Mouse (Mus musculus): ENCODE data around the gene Creb3l4. TPM values are rescaled to one million over a fixed set of nuclear protein-coding genes. Genes with fewer than 3 reads are reported as not detected.
"Not testable (repeated sequence)": the region's sequence is repeated elsewhere in the genome, so short reads cannot be mapped to it uniquely, and the experiment has no call there.

Gene Creb3l4
- polyA plus RNA-seq, 2 experiments from 2014 or later: not detected

GRCm38 (mm10) chr3:90265034-90265931, 22.0 kb upstream of the Creb3l4 start, which contains the start of gene Dennd4b:
TSS of gene Dennd4b (plus strand) at chr3:90265185.
- ATAC-seq: peak; percentile 86

DNA sequence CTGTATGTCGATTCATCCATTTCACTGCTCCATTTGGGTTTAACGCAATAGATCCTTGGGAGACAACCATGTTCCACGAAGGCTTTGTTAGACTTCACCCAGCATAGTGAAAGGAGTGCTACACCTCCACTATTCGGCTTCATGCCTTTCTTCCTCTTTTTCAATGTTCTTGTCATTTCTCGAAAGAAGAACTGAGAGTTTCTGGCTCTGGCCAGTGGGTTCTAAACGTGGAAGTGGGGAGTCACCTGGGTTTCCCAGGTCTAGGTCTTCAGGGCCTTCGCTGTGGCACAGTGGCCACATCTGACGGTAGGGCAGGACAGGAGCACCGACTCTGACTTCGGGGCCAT, 21.3 kb upstream of the Creb3l4 start:
- ATAC-seq: no peak

DNA sequence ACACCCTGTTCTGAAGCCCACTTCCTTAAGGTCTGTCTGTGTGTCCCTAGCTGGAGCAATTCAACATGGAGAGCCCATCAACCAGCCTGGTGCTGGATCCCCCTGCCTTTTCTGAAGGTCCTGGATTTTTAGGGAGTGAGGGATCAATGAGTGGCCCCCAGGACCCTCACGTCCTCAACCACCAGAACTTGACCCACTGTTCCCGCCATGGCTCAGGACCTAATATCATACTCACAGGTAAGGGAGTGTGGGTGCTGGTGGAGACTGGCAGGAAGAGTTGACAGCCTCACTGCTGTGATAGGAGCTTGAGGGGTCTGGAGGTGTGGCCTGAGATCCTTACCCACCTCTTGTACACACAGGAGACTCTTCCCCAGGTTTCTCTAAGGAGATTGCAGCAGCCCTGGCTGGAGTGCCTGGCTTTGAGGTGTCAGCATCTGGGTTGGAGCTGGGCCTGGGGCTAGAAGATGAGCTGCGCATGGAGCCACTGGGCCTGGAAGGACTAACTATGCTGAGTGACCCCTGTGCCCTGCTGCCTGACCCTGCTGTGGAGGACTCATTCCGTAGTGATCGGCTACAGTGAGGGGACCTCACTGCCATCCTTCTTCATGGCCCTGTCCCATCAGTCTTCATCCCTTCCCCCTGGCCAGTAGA, 19.9 kb upstream of the Creb3l4 start:
- no peak for ATAC-seq

GRCm38 (mm10) chr3:90258521-90258920, 15.2 kb upstream of the Creb3l4 start:
- ATAC-seq: no peak

- no peak for ATAC-seq
Measured at GRCm38 (mm10) chr3:90256731-90257530, 13.6 kb upstream of the Creb3l4 start.

- ATAC-seq: no peak
Measured at GRCm38 (mm10) chr3:90255784-90256353, 12.6 kb upstream of the Creb3l4 start.

GRCm38 (mm10) chr3:90255194-90255565, 11.9 kb upstream of the Creb3l4 start:
- no peak for ATAC-seq

- peak; percentile 45 for ATAC-seq
Measured at GRCm38 (mm10) chr3:90254419-90255193, 11.3 kb upstream of the Creb3l4 start.

- ATAC-seq: peak; percentile 97
Measured at GRCm38 (mm10) chr3:90253653-90254418, 10.5 kb upstream of the Creb3l4 start, which contains the start of gene Crtc2. TSS of gene Crtc2 (plus strand) at chr3:90254163.

DNA sequence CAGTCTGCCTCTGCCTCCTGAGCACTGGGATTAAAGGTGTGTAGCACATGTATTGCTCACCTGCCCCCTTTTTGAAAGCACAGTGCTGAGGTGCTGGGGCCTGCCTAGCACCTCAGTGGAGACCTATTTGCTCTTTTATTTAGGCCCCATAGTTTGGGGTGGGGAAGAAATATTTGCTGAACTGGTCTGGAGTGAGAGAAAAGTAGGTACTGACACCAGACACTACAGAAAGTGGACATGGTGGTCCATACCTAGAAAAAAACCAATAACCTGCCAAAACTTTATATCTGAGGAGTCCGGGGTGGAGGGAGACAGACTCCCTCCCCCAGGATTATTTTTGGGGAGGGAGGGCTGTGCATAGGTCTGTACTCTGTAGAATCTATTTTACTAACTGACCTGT, 9.9 kb upstream of the Creb3l4 start:
- not testable (repeated sequence) for ATAC-seq

DNA sequence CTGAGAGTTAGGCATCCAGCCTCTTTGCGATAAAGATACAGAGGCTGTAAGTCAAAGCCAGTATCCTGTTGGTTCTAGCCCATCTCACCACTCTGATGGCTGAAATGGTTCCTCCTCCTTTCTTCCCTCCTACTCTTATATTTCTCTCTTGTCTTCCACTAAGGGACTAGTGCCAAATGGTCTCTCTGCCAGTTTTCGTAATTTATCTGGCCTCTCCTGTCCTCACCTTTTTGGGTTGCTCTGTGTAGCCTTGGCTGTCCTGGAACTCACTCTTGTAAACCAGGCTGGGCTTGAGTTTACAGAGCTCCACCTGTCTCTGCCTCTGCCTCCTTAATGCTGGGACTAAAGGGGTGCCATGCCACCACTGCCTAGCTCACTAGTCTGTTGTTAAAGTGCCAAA, 9.3 kb upstream of the Creb3l4 start:
- not testable (repeated sequence) for ATAC-seq

- not testable (repeated sequence) for ATAC-seq
Measured at GRCm38 (mm10) chr3:90251731-90252226, 8.5 kb upstream of the Creb3l4 start.

GRCm38 (mm10) chr3:90250791-90251190, 7.5 kb upstream of the Creb3l4 start:
- no peak for ATAC-seq

DNA sequence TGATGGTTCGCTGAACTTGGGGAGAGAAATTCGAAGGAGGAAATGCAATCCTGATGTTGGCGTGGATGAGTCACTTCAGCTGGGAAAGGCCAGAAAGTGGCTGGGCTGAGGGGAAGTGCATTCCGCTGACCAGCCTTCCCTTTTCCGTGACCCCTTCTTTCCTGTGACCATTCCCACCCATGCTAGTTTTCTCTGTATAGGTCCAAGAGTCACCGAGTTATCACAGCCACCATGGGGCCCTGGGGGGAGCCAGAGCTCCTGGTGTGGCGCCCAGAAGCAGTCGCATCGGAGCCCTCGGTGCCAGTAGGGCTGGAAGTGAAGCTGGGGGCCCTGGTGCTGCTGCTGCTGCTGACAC, 5.4 kb upstream of the Creb3l4 start:
- no peak for ATAC-seq

- peak; percentile 95 for ATAC-seq
Measured at GRCm38 (mm10) chr3:90247960-90248745, 4.8 kb upstream of the Creb3l4 start, which contains the start of gene Slc39a1. TSS of gene Slc39a1 (plus strand) at chr3:90248172.

DNA sequence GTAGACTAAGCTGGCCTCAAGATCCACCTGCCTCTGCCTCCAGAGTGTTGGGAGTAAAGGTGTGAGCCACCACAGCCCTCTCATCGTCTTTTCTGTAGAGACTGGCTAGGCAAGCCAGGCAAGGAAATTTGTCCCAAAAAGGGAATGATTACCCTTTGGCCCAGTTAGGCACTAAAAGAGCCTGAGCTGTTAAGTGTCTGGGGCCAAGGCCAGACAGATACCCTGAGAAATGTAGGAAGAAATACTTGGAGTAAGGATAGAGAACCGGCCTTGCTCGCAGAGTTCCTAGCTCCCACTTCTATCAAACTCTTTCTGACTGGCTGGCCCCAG, 4.3 kb upstream of the Creb3l4 start:
- peak; percentile 11 for ATAC-seq

- ATAC-seq: peak; percentile 49
Measured at GRCm38 (mm10) chr3:90245406-90245805, 2.1 kb upstream of the Creb3l4 start.

GRCm38 (mm10) chr3:90241669-90242358, 1.5 kb downstream of the Creb3l4 start:
- ATAC-seq: no peak

DNA sequence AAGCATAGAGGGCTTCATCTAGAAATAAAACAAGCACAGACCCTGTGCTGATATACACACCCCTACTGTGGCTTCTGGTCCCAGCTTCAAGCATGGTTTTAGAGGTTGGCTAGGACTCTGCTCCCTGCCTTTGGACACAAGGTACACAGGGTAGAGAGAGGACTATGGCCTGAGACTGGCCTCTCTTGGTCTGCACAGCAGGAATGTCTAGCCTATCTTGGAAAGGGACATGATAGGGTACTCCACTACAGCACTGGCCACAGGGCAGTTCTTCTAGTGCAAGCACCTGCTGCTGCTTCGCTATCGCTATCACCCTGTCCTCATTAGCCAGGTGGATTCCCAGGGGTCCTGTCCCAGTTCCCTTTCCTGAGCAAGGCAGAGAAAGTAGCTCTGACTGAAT, 2.1 kb downstream of the Creb3l4 start:
- ATAC-seq: no peak
